Mouse (Mus musculus) retina, embryonic 14.5 days (tissue): ENCODE results near the gene Rcan2.
"Not testable (repeated sequence)": the region's sequence is repeated elsewhere in the genome, so short reads cannot be mapped to it uniquely, and the experiment has no call there.

ENCODE experiments used
- DNase-seq: peaks from one replicate; pipeline ENCODE4 v3.0.0-alpha.2; 2015; ENCODE audit warnings: low spot score

Rcan2 gene

GRCm38 (mm10) chr17:43825411-43825785 lies 24.2 kb downstream of the Rcan2 start:
- DNase-seq = not testable (repeated sequence)

DNA sequence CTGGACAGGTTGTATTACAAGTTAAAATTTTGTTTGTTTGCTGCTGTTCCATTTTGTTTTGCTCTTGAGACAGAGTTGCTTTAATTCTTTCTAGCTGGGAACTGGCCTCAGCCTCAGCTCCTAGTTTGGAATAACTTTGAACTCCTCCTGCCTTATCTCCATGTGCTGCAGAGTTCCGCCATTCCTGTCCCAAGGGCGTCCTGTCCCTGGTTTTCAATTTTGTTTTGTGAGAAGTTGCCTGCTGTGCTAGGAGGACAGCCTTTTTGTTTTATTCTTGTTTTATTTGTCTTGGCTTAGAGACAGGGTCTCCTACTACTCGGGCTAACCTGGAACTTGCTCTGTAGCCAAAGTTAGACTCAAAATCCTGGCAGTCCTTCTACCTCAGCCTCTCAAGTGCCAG lies 26.1 kb downstream of the Rcan2 start:
- no peak for DNase-seq

GRCm38 (mm10) chr17:43832401-43833124 lies 31.4 kb downstream of the Rcan2 start:
- no peak for DNase-seq

DNA sequence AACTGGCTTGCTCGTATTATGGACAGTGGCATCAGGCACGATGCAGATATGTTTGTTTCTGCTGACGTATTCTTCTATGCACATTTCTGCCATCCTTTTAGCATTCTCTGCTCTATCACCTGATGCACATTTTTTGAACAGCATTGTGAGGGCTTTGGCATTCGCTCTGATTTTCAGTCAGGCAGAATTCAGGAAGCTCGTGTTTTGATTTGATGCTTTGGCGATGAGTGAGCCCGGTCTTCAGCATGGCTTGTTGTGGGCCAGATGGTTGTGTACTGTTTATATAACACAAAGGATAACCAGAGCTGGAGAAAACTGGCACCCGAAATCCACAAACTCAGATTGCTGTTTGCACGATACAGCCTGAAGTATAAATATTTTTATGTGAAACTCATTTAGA lies 39.1 kb downstream of the Rcan2 start:
- no peak for DNase-seq

- no peak for DNase-seq
Measured at GRCm38 (mm10) chr17:43846714-43847113, 45.6 kb downstream of the Rcan2 start.

DNA sequence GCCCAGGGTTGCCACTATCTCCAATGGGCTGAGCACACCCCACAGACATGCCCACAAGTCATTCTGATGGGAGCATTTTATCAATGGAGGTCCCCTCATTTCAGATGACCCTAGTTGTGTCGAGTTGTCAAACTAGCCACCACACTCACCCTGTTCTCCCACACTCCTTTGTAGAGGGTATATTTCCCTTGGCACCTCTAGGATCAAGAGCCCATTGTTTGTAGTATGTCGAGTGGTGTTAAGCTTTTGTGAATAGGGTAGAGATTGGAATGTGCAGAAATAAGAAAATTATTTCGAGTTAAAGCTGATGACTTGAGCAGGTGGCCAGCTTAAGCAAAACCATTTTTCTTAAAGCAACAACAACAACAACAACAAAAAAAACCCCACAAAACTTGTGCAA lies 47.8 kb downstream of the Rcan2 start:
- no peak for DNase-seq

- DNase-seq = no peak
Measured at GRCm38 (mm10) chr17:43855132-43855531, 54.0 kb downstream of the Rcan2 start.

DNA sequence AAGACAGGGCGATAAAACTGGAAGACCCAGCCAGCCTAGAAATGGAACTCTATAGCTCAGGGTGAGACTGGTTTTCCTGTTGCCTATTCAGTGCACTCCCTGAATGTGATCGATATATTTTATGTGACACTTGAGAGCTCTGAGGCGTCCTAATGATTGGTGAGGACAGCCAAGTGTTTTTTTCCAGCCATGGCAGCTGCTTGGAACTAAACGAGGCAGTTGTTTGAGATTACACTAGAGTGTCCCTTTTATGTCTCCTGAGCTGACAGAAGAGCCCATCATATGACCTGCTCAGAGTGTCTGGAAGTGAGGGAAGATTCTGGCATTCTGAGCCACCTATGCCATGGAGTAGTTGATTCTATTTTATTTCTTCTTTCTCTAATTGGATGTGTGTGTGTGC lies 54.9 kb downstream of the Rcan2 start:
- no peak for DNase-seq

GRCm38 (mm10) chr17:43868808-43869207 lies 67.7 kb downstream of the Rcan2 start:
- DNase-seq = no peak

DNA sequence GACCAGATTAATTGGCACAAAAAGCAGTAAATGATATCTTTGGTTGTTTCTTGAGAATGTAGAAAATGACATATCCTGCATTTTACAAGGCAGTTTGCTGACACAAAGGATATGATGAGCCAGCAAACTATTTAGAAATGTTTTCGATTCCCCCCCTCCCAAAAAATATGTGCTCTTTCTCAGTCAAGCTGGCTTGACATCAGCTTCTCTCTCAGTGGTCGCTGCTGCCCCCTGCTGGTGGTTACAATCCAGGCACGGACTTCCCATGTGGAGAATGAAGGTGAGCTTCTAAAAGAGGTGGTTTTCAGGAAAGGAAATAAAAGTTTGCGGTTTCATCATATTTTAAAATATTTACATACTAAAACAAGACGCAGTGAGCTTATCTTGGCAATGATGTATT lies 68.5 kb downstream of the Rcan2 start:
- peak; percentile 72 for DNase-seq

DNA sequence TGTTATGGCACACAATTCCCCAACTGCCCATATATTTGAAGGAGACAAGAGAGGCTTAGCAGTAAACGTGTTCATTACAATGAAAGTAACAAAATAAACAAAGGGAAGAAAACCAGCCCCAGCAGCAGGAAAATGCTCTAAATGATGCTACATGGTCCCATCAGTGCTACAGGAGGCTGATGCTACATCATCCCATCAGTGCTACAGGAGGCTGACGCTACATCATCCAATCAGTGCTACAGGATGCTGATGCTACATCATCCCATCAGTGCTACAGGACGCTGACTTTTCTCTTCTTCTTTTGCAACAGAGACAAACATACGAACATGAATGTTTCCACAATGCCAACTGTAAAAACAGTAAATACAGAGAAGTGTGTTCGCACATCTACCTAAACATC lies 73.3 kb downstream of the Rcan2 start:
- DNase-seq = no peak

GRCm38 (mm10) chr17:43877425-43877824 lies 76.3 kb downstream of the Rcan2 start:
- DNase-seq = no peak

- DNase-seq = peak; percentile 73
Measured at GRCm38 (mm10) chr17:43883016-43883415, 81.9 kb downstream of the Rcan2 start.

DNA sequence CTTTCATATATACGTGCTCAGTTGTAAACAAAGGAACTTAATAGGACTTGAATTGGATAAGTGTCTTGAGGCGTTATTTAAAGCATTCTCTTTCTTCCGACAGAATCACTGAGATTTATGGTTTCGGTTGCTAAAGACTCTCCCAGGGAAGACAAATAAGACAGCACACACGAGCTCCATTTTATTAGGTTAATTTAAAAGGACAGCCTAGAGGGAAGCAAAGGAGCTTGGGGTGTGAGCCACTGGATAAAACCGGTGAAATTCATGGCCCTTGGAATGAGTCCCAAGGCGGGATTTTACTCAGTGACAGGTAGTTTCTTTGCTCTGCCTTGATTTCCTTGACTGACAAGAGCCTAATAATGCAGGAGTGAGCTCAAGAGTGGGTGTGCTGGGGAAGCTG lies 85.1 kb downstream of the Rcan2 start:
- DNase-seq = no peak

DNA sequence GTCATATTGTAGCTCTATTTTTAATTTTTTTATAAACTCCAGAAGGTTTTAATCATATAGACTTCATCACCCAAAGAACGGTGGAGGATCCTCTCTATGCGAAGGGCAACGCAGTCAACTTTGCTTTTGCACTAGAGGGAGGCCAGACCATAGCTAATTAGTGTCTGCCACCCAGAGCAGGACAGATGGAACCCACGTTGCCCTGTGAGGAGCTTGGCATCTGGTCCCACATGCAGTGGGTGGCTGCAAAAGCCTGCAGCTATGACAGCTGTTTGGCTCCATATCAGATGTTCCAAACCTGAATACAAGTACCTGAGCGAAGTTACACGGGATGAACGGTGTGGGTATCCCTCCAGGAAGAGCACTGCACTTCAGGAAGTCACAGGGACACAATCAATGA lies 86.8 kb downstream of the Rcan2 start:
- no peak for DNase-seq

DNA sequence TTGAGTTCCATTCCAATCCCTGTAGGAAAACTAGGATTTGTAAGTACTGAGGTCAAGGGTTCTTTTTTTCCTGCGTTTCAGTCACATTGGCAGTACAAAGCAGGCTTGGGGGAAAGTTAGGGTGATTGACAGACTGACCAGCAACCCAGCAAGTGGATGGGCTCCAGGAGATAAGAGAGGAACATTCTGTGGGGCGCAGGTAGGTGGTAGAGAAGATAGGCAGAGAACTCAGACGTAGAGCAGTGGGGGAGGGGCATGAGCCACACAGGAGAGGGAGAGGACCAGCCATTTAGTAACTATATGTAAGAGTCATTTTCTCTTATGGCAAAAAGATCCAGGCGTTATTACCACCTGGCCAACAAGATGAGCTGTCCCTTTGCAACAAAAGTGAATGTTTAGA lies 96.2 kb downstream of the Rcan2 start:
- DNase-seq = no peak

DNA sequence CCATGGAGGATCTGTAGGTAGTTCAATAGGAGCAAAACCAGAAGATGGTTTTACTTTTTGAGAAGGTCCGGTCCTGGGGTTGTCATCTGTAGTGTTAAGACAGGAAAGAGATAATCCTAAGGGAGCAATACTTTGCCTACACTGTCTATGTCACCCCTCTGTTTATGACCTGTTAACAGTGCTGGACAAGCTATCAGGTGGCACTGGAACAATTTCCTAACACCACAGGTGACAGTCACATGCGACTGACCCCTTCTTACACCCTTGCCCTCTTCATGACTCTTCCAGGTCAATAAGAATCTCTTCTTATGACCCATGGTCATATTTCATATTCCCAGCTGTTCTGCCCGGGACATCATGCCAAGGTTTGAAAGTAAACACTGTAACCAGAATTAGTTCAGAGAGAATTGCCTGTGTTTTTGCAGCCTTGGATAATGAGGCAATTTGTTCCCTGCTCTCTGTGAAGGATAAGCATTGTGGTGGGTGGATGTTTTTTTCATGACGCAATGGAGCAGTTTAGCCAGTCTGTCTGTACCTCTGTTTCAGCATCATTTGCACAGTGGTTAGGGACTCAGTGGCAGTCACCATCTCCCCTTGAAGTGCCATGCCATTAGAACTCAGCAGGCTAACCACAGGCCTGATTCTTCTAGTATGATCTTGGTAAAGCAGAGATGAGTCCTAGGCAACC lies 98.4 kb downstream of the Rcan2 start:
- DNase-seq = no peak

GRCm38 (mm10) chr17:43900133-43900532 lies 99.0 kb downstream of the Rcan2 start:
- DNase-seq = no peak

DNA sequence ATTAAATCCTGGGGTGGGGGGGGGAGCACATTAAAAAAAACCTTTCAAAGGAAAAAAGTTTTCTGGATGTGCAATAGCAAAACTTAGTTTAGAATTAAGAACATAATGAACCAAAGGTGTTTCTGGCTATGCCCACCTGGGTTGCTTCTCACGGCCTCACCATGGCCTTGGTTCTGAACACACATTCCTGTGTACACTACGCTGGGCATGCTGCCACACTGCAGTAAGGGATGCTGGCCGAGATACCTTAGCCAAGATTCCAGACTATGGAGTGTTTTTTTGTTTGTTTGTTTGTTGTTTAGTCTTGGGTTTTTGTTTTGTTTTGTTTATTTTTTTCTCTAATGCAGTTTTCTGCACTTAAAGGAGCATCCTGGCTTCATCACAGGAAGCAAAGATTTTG lies 100.3 kb downstream of the Rcan2 start:
- no peak for DNase-seq

DNA sequence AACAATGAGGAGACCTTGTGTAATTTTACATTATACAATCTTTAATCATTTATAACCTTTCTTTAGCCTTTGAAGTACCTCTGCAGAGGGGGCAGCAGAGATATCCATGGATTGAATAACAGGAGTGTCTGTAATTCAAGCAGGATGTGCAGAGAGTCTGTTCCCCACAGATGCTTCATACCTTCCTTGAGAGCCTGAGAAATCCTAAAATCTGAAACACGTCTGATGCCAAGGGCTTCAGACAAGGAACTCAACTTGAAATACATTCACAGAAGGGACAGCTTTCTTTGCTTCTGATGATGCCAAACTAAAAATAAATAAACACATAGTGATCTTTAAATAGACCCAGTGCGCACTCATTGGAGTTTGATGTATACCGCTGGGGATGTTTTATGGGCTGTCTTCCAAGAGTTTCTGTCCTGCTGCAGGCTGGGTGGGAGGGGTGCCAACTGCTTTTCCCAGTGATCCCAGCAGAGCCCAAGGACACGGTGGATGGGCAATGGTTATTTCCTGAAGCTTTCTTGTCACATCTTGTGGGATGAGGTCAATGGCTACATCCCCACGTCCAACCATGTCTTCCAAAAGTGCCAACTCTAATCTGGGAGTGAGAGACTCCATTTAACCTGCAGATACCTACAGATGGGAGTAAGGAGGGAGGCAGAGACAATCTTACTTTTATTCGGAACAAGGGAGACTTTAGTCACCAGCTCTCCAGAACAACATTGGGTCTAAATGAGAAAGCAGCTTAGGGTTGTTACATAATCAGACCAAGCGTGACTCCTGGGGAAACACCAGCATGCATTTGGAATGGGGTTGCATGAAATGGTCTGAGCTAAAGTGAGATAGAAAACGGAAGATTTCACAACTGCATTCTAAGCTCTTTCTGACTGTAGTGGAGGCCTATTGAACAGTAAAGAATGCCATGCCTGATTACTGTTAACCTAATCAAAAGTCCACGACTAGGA lies 102.9 kb downstream of the Rcan2 start:
- DNase-seq = no peak

DNA sequence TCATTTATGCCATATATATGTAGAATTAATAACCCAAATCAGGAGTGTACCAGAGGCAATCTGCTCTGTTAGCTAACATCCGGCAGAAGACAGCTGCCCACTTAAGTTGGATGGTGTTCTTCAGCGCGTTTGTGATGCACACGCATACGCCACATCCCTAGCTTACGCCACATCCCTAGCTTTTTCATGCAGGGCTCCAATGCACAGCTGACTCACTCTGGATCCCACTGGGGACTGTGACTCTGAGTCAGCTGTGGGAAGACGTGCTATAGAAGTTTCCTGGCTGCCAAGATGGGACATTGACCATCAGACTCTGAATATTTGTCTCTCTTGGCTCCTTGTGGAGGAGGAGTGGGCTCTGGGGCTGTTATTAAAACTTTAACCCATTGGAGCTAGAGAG lies 103.7 kb downstream of the Rcan2 start:
- no peak for DNase-seq

GRCm38 (mm10) chr17:43906728-43907127 lies 105.6 kb downstream of the Rcan2 start:
- no peak for DNase-seq

- no peak for DNase-seq
Measured at GRCm38 (mm10) chr17:43916128-43916527, 115.0 kb downstream of the Rcan2 start.
